Mouse (Mus musculus) ES-Bruce4 (cell line): Measurements from ENCODE around the gene Cdh12.

Experiments
- CTCF ChIP-seq: IDR thresholded peaks from one replicate; pipeline ENCODE4 v1.8.1; 2011; ENCODE audit warnings: low read depth, low read length
- POLR2A ChIP-seq: IDR thresholded peaks from one replicate; pipeline ENCODE4 v1.8.1; 2011; ENCODE audit warnings: low read length; ENCODE audit not compliant: insufficient read depth

DNA sequence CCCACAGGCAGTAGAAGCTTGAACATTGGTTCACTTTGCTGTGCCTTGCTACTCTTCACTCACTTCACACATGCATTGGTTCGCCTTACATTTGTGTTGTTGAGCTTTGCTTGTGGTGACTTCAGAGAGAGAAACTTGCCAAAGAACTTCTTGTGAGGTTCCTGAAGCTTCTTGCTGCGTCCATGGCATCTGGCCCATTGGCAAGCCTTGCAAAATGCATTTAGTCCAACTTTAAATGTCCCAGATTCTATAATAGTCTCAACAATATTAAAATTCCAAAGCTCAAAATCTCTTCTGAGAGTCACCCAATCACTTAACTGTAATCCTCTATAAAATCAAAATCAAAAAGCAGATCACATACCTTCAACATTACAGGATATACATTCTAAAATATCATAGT, 211.2 kb downstream of the Cdh12 start:
- TF ChIP-seq CTCF: no peak
- no peak for TF ChIP-seq POLR2A
